Mouse (Mus musculus) thymus, adult 2 months (tissue): ENCODE measurements around the gene Ncan.

ENCODE experiments used
- CTCF ChIP-seq: fragments of 200-500 bp; IDR thresholded peaks from 2 replicates; pipeline ENCODE4 v1.5.1; 2012; ENCODE audit warnings: mild to moderate bottlenecking, control low read depth, low read length, moderate library complexity, borderline replicate concordance; ENCODE audit not compliant: control insufficient read depth, poor library complexity, insufficient read depth; ENCODE audit errors: extremely low read depth
- POLR2A ChIP-seq: fragments of 200-500 bp; IDR thresholded peaks from 2 replicates; pipeline ENCODE4 v1.6.1; 2012; ENCODE audit warnings: mild to moderate bottlenecking, low read length, control low read depth, moderate library complexity; ENCODE audit not compliant: control insufficient read depth, poor library complexity, insufficient read depth; ENCODE audit errors: extremely low read depth

- TF ChIP-seq POLR2A (peak; percentile 43; the same call in 1 of the 2 replicates), CTCF (no peak)
These were observed 37.6 kb upstream of the Ncan start for GRCm38 (mm10) chr8:70158069-70158853.
